Mouse (Mus musculus): ENCODE data around the gene Arhgap9. TPM values are rescaled to one million over a fixed set of nuclear protein-coding genes. Genes with fewer than 3 reads are reported as not detected.

The Arhgap9 gene
- 1.8 and 2.6 TPM in 2 replicates for polyA plus RNA-seq (2016; fragmentation: Nextera tagmentation; extraction: Ambion mirVana)

DNA sequence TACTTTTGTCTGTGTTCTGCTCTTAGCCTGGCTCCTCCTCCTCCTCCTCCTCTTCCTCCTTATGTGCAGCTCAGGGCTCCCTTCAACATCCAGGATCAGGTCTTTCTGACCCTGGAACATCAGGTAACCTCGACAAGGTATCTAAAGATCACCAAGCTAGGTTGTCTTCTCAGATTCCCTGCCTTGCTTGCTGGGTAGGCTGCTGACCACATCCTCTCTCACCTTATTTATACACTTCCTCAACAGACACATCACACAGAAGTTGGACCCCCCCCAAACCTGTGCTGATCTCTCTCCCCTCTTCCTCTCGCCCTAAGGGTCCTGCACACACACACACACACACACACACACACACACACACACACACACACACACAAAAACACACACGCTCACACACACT, at the start of gene Arhgap9:
Arhgap9 (plus strand) TSS at position 344 of the 400 bp plus-strand sequence.
- no peaks in the 10 kb centered on the region for H3K36me3 ChIP-seq
- H3K4me1 ChIP-seq, result peaks cover 13% of the 10 kb centered on the region
- no peak within 1 kb of the TSS for H3K4me2 ChIP-seq (replicated peaks)
- 73% methylated on average over 3 of the region's 3 CpGs for WGBS
- no peak within 1 kb of the TSS for H3K9ac ChIP-seq
- H3K27me3 ChIP-seq, result peaks cover 45% of the 10 kb centered on the region
- no peak within 1 kb of the TSS for H3K4me3 ChIP-seq
- H3K27ac ChIP-seq, result no peak within 1 kb of the TSS
- no peaks in the 10 kb centered on the region for H3K9me3 ChIP-seq
- ATAC-seq (ENCODE audit: insufficient number of reproducible peaks, insufficient read depth, low FRiP score, low TSS enrichment), result no peak

DNA sequence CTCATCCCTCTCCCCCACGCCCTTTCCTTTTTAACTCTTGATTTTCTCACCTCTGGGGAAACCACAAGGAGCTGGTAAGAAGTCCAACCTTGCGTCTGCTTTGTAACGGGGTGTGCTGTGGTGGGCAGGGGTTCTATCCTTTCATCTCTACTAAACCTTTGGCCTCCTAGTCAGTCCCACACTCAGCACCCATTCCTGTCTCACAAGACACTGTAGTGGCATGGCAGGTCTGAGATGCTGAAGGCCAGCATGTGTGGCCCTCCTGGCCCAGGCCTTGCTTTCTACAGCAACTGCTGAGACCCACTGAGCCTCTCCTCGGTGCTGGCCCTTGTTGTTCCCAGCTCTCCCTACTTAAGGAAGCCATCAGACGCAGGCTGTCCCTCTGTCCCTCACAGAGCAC, 49.4 kb upstream of the Arhgap9 start:
- no peak for ATAC-seq (ENCODE audit: insufficient number of reproducible peaks, insufficient read depth, low FRiP score, low TSS enrichment)
- WGBS, result 82% methylated on average over 5 of the region's 5 CpGs
- peaks cover 49% of the 10 kb centered on the region for H3K36me3 ChIP-seq

GRCm38 (mm10) chr10:127274261-127275022, 47.3 kb upstream of the Arhgap9 start:
- H3K36me3 ChIP-seq, result peaks cover 60% of the 10 kb centered on the region
- H3K9ac ChIP-seq, result no peak overlapping the region
- ATAC-seq (ENCODE audit: insufficient number of reproducible peaks, insufficient read depth, low FRiP score, low TSS enrichment), result no peak

More for the DNA sequence above, 49.4 kb upstream of the Arhgap9 start:
- no peaks in the 10 kb centered on the region for H3K9me3 ChIP-seq
- H3K27ac ChIP-seq, result no peak overlapping the region
- no peak overlapping the region for H3K9ac ChIP-seq
- H3K27me3 ChIP-seq, result no peaks in the 10 kb centered on the region
- H3K4me1 ChIP-seq, result peaks cover 5% of the 10 kb centered on the region
- H3K4me2 ChIP-seq (replicated peaks), result no peak overlapping the region
- no peak overlapping the region for H3K4me3 ChIP-seq

DNA sequence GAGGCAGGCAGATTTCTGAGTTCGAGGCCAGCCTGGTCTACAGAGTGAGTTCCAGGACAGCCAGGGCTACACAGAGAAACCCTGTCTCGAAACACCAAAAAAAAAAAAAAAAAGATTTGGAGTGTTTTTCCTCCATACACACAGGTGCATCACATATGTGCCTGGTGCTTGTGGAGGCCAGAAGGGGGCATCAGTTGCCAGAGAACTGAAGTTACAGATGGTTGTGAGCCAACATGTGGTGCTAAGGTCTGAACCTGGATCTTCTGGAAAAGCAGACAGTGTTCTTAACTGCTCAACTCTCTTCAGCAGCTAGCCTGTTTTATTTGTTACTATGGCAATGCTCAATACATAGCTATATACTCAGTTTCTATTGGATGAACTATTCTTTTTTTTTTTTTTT, 42.0 kb upstream of the Arhgap9 start:
- Histone ChIP-seq H3K4me3 (no peak overlapping the region), H3K9ac (no peak overlapping the region), H3K4me1 (0 out of 2 replicates have a peak, but pooled peaks cover 4% of the 10 kb centered on the region), H3K9me3 (no peaks in the 10 kb centered on the region), H3K27me3 (no peaks in the 10 kb centered on the region), H3K27ac (no peak overlapping the region), H3K4me2 (replicated peaks) (no peak overlapping the region), H3K36me3 (peaks cover 96% of the 10 kb centered on the region)
- 94% methylated on average over 2 of the region's 2 CpGs for WGBS
- no peak for ATAC-seq (ENCODE audit: insufficient number of reproducible peaks, insufficient read depth, low FRiP score, low TSS enrichment)

More at GRCm38 (mm10) chr10:127274261-127275022, 47.3 kb upstream of the Arhgap9 start:
- no peaks in the 10 kb centered on the region for H3K9me3 ChIP-seq
- H3K27ac ChIP-seq, result no peak overlapping the region
- H3K4me3 ChIP-seq, result no peak overlapping the region
- H3K4me1 ChIP-seq, result no peaks in the 10 kb centered on the region
- H3K4me2 ChIP-seq (replicated peaks), result no peak overlapping the region
- no peaks in the 10 kb centered on the region for H3K27me3 ChIP-seq
- 85% methylated on average over 11 of the region's 11 CpGs for WGBS

GRCm38 (mm10) chr10:127281316-127281715, 40.4 kb upstream of the Arhgap9 start:
- 85% methylated on average over 8 of the region's 8 CpGs for WGBS
- H3K36me3 ChIP-seq, result peaks cover 97% of the 10 kb centered on the region
- no peaks in the 10 kb centered on the region for H3K27me3 ChIP-seq
- H3K9ac ChIP-seq, result no peak overlapping the region
- H3K27ac ChIP-seq, result no peak overlapping the region
- no peak overlapping the region for H3K4me2 ChIP-seq (replicated peaks)
- H3K4me3 ChIP-seq, result no peak overlapping the region
- no peaks in the 10 kb centered on the region for H3K9me3 ChIP-seq
- ATAC-seq (ENCODE audit: insufficient number of reproducible peaks, insufficient read depth, low FRiP score, low TSS enrichment), result no peak
- H3K4me1 ChIP-seq, result peaks cover 20% of the 10 kb centered on the region

GRCm38 (mm10) chr10:127282620-127283215, 39.0 kb upstream of the Arhgap9 start:
- Histone ChIP-seq H3K4me3 (no peak overlapping the region), H3K36me3 (peaks cover 92% of the 10 kb centered on the region), H3K4me1 (peaks cover 34% of the 10 kb centered on the region), H3K27ac (no peak overlapping the region), H3K4me2 (replicated peaks) (no peak overlapping the region), H3K9me3 (no peaks in the 10 kb centered on the region), H3K9ac (no peak overlapping the region), H3K27me3 (no peaks in the 10 kb centered on the region)
- no peak for ATAC-seq (ENCODE audit: insufficient number of reproducible peaks, insufficient read depth, low FRiP score, low TSS enrichment)
- 80% methylated on average over 13 of the region's 13 CpGs for WGBS

DNA sequence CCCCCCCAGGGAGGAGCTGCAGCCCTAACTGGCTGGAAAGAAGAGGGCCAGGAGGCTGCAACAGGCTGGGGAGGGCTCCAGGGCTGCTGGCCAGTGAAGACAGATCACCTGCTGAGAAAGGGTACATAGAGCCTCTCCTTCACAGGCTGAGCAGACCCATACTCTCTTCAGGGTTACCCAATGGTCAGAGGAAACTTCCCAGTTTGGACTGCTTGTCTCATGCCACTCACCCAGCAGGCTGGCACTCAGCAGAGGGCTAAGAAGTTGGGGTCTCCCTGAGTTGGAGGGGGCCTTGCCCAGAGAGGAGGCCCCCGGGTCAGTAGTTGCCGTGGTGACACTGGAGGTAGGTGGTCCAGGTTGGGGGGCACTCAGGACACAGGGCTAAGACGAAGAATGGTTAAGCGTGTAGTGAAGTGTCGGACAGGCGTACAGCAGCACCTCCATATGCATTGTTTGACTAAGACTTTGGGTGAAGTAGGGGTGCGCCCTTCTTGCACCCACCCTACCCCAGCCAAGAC, 37.6 kb upstream of the Arhgap9 start:
- peaks cover 78% of the 10 kb centered on the region for H3K36me3 ChIP-seq
- 93% methylated on average over 7 of the region's 7 CpGs for WGBS
- no peak overlapping the region for H3K4me3 ChIP-seq
- H3K27ac ChIP-seq, result peak overlapping the region; percentile 48; the same call in 1 of the 2 replicates
- no peaks in the 10 kb centered on the region for H3K9me3 ChIP-seq
- peaks cover 37% of the 10 kb centered on the region for H3K4me1 ChIP-seq
- no peak overlapping the region for H3K4me2 ChIP-seq (replicated peaks)
- H3K9ac ChIP-seq, result 0 out of 2 replicates have a peak overlapping the region, but pooled peaks have one; percentile 34
- ATAC-seq (ENCODE audit: insufficient number of reproducible peaks, insufficient read depth, low FRiP score, low TSS enrichment), result no peak
- no peaks in the 10 kb centered on the region for H3K27me3 ChIP-seq

DNA sequence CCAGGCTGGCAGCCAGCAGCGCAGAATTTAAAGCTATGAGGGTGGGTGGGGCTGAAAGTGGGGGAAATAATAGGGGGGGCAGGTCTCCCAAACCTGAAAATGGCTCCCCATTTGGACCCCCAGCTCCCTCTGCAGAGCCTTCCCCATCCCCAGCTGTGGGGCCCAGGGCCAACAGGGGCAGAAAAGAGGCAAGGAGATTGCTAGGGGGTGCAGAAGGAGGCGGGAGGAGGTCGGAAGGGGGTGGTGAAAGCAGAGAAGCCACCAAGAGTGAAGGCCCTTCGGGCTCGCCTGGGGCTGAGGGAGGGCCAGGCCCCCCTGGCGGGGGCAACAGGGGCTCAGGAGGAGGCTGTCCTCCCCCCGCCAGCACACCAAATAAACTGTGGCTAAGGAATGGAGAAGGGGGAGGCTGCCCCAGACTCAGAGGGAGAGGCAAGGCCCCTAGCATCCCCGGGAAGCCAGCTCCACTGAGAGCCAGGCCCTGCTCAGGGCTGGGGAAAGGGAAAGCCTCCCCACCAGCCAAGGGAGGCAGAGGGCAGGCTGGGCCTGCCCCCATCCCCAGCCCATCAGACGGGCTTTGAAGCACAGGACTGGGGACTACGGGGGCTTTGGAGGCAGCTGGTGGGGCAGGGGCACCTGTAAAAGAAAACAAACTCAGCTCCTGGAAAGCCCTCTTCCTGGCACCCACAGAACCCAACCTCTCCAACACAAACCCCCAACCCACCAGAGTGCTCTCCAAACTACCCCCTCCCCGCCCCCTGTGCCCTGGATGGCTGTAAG, 36.9 kb upstream of the Arhgap9 start:
- Histone ChIP-seq H3K9me3 (no peaks in the 10 kb centered on the region), H3K4me1 (peaks cover 43% of the 10 kb centered on the region), H3K9ac (peak overlapping the region; percentile 34; the same call in 1 of the 2 replicates), H3K4me2 (replicated peaks) (no peak overlapping the region), H3K4me3 (no peak overlapping the region), H3K27me3 (no peaks in the 10 kb centered on the region), H3K36me3 (peaks cover 71% of the 10 kb centered on the region), H3K27ac (peak overlapping the region; percentile 48; the same call in 1 of the 2 replicates)
- no peak for ATAC-seq (ENCODE audit: insufficient number of reproducible peaks, insufficient read depth, low FRiP score, low TSS enrichment)
- WGBS, result 68% methylated on average over 11 of the region's 11 CpGs

DNA sequence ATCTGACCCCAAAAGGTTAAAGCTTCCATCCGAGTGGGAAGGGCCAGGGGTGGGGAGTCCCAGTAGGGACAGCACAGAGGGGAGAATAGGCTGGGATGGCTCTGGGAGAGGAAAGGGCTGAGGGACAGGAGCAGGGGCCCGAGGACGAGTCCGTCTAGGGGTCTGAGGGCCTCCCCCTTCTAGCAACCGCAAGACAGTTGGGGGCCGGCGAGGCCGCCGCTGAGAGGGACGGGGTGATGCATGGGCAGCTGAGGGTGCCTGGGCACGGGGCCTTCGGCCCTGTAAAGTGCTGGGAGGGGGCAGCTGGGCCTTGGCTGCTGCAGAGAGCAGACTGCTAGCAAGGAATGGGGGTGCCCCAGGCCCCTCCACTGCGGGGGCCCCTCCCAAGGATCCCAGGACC, 36.1 kb upstream of the Arhgap9 start:
- WGBS, result 72% methylated on average over 13 of the region's 13 CpGs
- H3K4me2 ChIP-seq (replicated peaks), result no peak overlapping the region

DNA sequence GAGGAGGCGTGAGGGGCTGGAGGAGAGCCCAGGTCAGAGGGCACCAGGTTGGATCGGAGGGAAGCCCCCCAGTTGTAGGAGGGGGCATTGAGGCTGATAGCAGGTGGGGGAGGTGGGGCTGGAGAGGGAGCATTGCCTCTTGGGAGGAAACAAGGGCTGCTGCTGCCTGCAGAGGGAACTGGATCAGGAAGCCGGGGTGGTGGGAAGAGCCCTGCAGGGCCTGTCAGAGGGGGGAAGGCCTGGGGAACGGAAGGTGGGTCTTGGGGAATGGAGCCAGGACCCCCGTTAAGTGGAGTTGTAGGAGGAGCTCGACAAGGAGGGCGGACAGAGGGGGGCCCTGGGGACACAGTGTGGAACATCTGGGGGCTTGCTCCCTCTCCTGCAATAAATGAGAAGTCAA, 35.6 kb upstream of the Arhgap9 start:
- Histone ChIP-seq H3K27ac (no peak overlapping the region), H3K4me3 (no peak overlapping the region), H3K9me3 (no peaks in the 10 kb centered on the region), H3K9ac (peak overlapping the region; percentile 34; the same call in 1 of the 2 replicates), H3K4me2 (replicated peaks) (0 out of 2 replicates have a peak overlapping the region, but pooled peaks have one; percentile 91), H3K36me3 (peaks cover 60% of the 10 kb centered on the region), H3K27me3 (no peaks in the 10 kb centered on the region), H3K4me1 (peaks cover 44% of the 10 kb centered on the region)
- no peak for ATAC-seq (ENCODE audit: insufficient number of reproducible peaks, insufficient read depth, low FRiP score, low TSS enrichment)
- WGBS, result 70% methylated on average over 7 of the region's 7 CpGs

More for the DNA sequence above, 36.1 kb upstream of the Arhgap9 start:
- no peak for ATAC-seq (ENCODE audit: insufficient number of reproducible peaks, insufficient read depth, low FRiP score, low TSS enrichment)
- H3K27me3 ChIP-seq, result no peaks in the 10 kb centered on the region
- H3K4me3 ChIP-seq, result no peak overlapping the region
- H3K4me1 ChIP-seq, result peaks cover 44% of the 10 kb centered on the region
- H3K36me3 ChIP-seq, result peaks cover 66% of the 10 kb centered on the region
- no peaks in the 10 kb centered on the region for H3K9me3 ChIP-seq
- no peak overlapping the region; the same call in 1 of the 2 replicates for H3K27ac ChIP-seq
- H3K9ac ChIP-seq, result peak overlapping the region; percentile 34

DNA sequence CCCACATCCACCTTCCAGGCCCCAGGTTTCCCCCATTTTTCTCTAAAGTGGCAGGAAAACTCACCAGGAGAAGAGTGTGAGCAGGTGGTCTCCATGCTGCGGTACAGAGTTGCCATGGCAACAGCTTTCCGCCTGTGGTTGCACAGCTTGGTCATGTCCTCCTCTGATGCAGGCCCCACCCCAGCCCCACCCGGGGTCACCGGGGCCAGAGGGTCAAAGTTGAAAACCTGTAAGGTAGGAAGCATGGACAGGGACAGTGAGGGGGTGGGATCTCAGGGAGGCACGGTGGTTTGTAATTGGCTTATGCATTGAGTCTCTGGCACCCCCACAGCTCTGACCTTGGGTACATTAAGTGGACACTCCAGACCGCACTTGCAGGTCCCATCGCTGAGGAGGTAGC, 35.0 kb upstream of the Arhgap9 start:
- Histone ChIP-seq H3K9ac (no peak overlapping the region; the same call in 1 of the 2 replicates), H3K27me3 (no peaks in the 10 kb centered on the region), H3K4me2 (replicated peaks) (peak overlapping the region; percentile 91; the same call in 1 of the 2 replicates), H3K9me3 (no peaks in the 10 kb centered on the region), H3K36me3 (peaks cover 55% of the 10 kb centered on the region), H3K4me3 (peak overlapping the region; percentile 63), H3K4me1 (peaks cover 50% of the 10 kb centered on the region), H3K27ac (no peak overlapping the region)
- WGBS, result 55% methylated on average over 7 of the region's 7 CpGs
- no peak for ATAC-seq (ENCODE audit: insufficient number of reproducible peaks, insufficient read depth, low FRiP score, low TSS enrichment)
